Mouse (Mus musculus) small intestine, adult 2 months (tissue): ENCODE measurements around the gene Apaf1.

ENCODE experiments used
- CTCF ChIP-seq: fragments of 200-500 bp; IDR thresholded peaks from 2 replicates; pipeline ENCODE4 v1.5.1; 2012; ENCODE audit warnings: low read depth, mild to moderate bottlenecking, control low read depth, inconsistent platforms, low read length, moderate library complexity, mixed read lengths; ENCODE audit not compliant: insufficient replicate concordance, insufficient read length; ENCODE audit errors: extremely low read depth
- POLR2A ChIP-seq: fragments of 200-500 bp; IDR thresholded peaks from 2 replicates; pipeline ENCODE4 v1.6.1; 2012; ENCODE audit warnings: low read depth, mild to moderate bottlenecking, control low read depth, inconsistent platforms, low read length, moderate library complexity

DNA sequence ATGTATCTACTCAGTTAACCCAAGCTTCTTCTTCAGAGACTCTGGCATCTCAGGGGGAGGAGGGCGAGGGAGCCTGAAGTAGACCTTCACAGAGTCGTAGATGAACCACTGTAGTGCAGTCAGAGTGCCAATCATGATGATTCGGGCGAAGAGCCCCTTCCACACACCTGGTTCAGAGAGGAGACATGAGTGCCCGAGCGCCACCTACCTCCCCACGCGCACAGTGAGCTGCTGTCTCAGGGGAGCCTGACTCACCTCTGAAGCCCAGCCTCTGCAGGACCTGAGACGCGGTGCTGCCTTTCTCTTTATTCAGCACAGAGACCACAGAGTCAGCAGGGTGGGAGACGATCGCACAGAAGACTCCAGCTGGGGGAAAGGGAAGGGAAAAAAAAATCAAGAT is 34.4 kb upstream of the Apaf1 start:
- TF ChIP-seq CTCF (no peak), POLR2A (no peak)
